Mouse (Mus musculus): Measurements from ENCODE around the gene Ttn.

Gene Ttn

GRCm38 (mm10) chr2:76708512-76708911, 273.8 kb downstream of the Ttn start:
- DNase-seq (ENCODE audit: low read depth, low spot score) = no peak

- DNase-seq (ENCODE audit: low read depth, low spot score) = no peak
Measured at GRCm38 (mm10) chr2:76705655-76706054, 276.7 kb downstream of the Ttn start.

DNA sequence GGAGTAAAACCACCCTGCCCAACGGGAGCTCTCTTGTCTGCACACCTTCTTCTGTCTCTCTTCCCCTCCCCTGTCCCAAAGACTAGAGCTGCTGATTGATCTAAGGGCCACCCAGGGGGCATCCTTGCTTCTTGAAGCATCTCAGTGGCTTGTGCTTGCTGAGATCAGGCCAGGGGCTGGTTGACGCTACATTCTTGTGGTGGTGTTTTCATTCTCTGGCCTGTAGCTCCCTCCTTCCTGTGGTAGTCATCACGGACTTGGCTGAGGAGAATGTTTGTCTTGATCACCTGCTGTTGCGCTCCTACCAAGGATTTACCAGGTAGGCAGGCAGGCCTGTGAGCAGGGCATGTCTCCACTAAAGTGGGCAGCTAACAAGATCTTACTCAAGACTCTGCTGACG, 279.6 kb downstream of the Ttn start:
- no peak for DNase-seq (ENCODE audit: low read depth, low spot score)

GRCm38 (mm10) chr2:76702188-76702587, 280.2 kb downstream of the Ttn start:
- no peak for DNase-seq (ENCODE audit: low read depth, low spot score)

GRCm38 (mm10) chr2:76695290-76695689, 287.1 kb downstream of the Ttn start:
- DNase-seq (ENCODE audit: low read depth, low spot score) = no peak

- DNase-seq (ENCODE audit: low read depth, low spot score) = no peak
Measured at GRCm38 (mm10) chr2:76693765-76694164, 288.6 kb downstream of the Ttn start.

GRCm38 (mm10) chr2:76690436-76691204, 291.7 kb downstream of the Ttn start:
- DNase-seq (ENCODE audit: low read depth, low spot score) = no peak

DNA sequence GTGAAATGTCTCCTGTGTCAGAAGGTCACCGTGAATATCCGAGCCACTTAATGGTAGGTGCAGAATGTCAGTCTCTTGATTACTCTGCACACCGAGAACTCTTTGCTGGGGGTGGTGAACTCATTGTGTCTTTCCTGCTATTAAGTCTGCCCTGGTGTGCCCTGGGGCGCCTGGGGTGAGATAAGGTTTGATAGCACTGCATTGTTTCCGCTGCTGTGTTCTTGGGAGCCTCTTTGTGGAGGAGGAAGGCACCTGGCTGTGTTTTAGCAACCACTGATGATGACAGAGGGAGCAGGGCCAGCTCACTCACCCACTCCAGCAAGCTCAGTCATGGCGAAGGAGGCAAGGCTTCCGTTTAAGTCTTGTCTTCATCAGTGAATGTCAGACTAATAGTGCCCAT, 294.2 kb downstream of the Ttn start:
- DNase-seq (ENCODE audit: low read depth, low spot score) = no peak

- DNase-seq (ENCODE audit: low read depth, low spot score) = no peak
Measured at GRCm38 (mm10) chr2:76687608-76688007, 294.7 kb downstream of the Ttn start.

DNA sequence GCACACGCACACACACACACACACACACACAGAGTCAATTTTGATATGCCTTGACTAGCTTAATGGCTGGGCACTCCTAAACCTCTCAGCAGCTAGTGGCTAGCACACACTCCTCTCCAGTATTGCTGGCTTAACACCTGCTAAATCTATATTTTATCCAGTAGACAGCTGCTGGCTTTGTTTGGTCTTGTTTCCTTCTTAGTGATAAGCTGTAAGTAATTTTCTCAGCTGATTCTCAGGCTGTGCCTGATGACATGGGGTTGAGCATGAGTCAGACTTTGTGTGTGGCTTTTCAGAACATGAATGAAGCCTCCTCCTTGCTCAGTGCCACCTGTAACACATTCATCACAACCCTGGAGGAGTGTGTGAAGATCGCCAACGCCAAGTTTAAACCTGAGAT, 295.4 kb downstream of the Ttn start:
- DNase-seq (ENCODE audit: low read depth, low spot score) = no peak

DNA sequence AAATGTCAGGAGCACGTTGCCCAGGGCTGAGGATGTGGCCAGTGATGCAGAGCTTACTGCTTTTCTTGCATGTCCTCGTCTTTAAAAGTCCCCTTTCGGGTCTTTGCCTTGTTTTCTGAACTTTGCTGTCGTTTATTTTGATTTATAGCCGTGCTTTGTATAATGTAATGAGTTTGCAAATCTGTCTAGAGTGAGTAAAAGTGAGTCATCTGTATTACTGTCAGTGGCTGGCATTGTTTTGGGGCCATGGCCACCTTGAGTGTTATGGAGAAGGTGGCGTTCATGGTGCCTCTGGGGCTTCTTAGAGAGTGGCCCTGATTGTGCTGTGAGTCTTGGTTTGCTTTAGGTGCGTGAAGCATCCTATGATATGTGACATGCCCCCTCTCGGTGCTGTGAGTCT, 300.0 kb downstream of the Ttn start:
- DNase-seq (ENCODE audit: low read depth, low spot score) = no peak

GRCm38 (mm10) chr2:76676401-76677226, 305.7 kb downstream of the Ttn start:
- no peak for DNase-seq (ENCODE audit: low read depth, low spot score)

GRCm38 (mm10) chr2:76675949-76676348, 306.4 kb downstream of the Ttn start:
- DNase-seq (ENCODE audit: low read depth, low spot score) = no peak

DNA sequence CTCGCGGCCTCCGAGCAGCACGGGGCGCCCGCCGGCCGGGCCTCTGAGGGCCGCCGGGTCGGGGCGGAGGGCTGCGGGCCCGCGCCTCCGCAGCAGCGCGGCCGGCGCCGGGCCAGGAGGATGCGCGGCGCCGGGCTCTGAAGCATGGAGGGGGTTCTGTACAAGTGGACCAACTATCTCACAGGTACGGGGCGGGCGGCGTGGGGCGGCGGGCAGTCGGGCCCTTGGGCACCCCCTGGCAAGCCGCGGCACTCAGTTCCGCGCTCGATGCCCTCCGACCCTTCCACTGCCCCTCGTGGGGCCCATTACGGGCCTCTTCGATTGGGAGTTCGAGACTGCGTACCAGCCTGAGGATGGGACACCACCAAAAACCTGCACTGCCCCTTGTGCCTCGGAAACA, 306.9 kb downstream of the Ttn start:
- DNase-seq (ENCODE audit: low read depth, low spot score) = no peak

GRCm38 (mm10) chr2:76674725-76675427, 307.5 kb downstream of the Ttn start, which contains the start of gene Plekha3:
Gene Plekha3, plus strand, starts transcription at chr2:76675281.
- DNase-seq (ENCODE audit: low read depth, low spot score) = peak; percentile 26

DNA sequence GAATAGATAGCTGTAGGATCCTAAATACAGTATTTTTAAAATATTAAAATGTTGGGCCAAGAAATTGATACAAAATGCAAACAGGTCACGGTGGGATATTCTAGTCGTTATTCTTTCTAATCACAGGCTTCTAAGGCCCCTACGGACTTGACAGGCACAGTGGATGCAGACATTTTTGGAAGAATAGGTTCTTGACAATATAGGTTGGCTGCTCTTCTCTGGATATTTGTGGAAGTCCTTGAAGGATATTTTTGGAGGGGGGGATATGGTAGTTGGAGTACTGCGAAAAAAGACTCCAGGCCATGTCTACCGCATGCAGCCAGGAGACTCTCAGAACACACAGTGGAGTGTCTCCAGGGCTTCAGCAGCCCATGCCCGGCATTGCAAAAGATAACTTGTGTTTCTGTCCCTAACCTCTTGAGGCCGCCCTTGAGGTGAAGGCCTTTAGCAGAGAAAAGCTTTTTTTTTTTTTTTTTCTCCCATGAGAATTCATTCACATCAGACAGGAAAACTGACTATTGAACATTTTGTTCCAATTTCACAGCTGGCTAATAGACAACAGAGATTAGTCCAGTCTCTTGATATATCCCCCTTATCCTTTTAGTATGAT, 308.8 kb downstream of the Ttn start:
- peak; percentile 38 for DNase-seq (ENCODE audit: low read depth, low spot score)

- DNase-seq (ENCODE audit: low read depth, low spot score) = peak; percentile 83
Measured at GRCm38 (mm10) chr2:76672966-76673392, 309.4 kb downstream of the Ttn start, which contains the start of gene Fkbp7. Gene Fkbp7, minus strand, starts transcription at chr2:76673116.

- no peak for DNase-seq (ENCODE audit: low read depth, low spot score)
Measured at GRCm38 (mm10) chr2:76672134-76672745, 310.1 kb downstream of the Ttn start.

DNA sequence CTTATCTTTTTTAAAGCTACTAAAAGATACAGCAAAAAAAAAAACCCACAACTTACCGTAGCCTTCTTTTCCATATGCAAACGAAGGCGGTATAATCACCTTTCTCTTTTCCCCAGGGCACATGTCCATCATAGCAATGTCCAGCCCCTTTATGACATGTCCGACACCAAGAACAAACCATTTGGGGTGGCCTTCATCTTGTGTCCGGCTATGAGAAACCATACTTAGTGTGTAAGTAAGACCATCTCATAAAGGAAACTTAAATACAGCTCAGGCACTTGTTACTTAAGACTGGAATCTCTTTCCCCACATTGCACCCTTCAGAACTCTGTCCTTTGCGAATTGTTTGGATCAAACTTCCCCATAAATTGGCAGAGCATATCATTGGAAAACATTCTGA, 310.7 kb downstream of the Ttn start:
- no peak for DNase-seq (ENCODE audit: low read depth, low spot score)

DNA sequence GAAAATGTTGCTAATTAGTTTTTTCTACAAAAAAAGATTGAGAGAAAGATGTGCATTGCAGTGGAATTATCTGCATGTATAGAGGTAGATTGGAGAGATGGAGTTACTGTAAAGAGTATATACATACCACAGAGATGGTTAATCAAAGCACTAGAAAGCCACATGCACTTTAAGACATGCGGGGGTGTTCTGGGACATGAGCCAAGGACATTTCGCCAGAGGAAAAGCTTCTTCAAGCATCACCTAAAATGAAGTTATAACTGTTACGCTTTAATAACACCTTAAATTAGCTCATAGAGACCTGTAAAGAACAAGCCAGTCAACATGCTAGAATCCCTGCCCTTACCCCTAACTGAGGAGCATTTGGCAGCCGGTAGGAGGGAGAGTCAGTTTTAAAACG, 315.1 kb downstream of the Ttn start:
- DNase-seq (ENCODE audit: low read depth, low spot score) = no peak

GRCm38 (mm10) chr2:76665531-76665930, 316.8 kb downstream of the Ttn start:
- no peak for DNase-seq (ENCODE audit: low read depth, low spot score)

Measured in WW6 (cell line).